Mouse (Mus musculus) hindbrain, embryonic 14.5 days (tissue): ENCODE results near the gene Slfn14. TPM values are rescaled to one million over a fixed set of nuclear protein-coding genes. Genes with fewer than 3 reads are reported as not detected.
"Not testable (repeated sequence)": the region's sequence is repeated elsewhere in the genome, so short reads cannot be mapped to it uniquely, and the experiment has no call there.

Experiments
- ATAC-seq: fragments of 200-750 bp; cut with Nextera tagmentation; 2 replicates; pipeline ENCODE4 v1.8.0; 2017; ENCODE audit warnings: moderate number of reproducible peaks, mild to moderate bottlenecking, moderate TSS enrichment, moderate library complexity; ENCODE audit not compliant: low FRiP score
- DNase-seq: peaks from one replicate; pipeline ENCODE4 v3.0.0-alpha.2; 2015; ENCODE audit warnings: low spot score
- H3K27ac ChIP-seq: fragments of 300-500 bp; sonication (generic); 2 replicates; pipeline ENCODE4 v1.5.1; 2014; ENCODE audit warnings: mild to moderate bottlenecking, moderate library complexity
- H3K27me3 ChIP-seq: fragments of 300-500 bp; sonication (generic); 2 replicates; pipeline ENCODE4 v1.6.1; 2014; ENCODE audit warnings: mild to moderate bottlenecking, low read length, mixed read lengths; ENCODE audit not compliant: control insufficient read depth, insufficient read depth
- H3K36me3 ChIP-seq: fragments of 300-500 bp; sonication (generic); replicated peaks from 2 replicates; pipeline ENCODE4 v1.6.1; 2014; ENCODE audit not compliant: control insufficient read depth, insufficient read depth
- H3K4me1 ChIP-seq: fragments of 300-500 bp; sonication (generic); replicated peaks from 2 replicates; pipeline ENCODE4 v1.6.1; 2014; ENCODE audit warnings: antibody characterized with exemption, low read length, mixed read lengths; ENCODE audit not compliant: control insufficient read depth, insufficient read depth
- H3K4me2 ChIP-seq: fragments of 300-500 bp; sonication (generic); replicated peaks from 2 replicates; pipeline ENCODE4 v1.6.1; 2014; ENCODE audit warnings: mild to moderate bottlenecking, moderate library complexity
- H3K4me3 ChIP-seq: fragments of 300-500 bp; sonication (generic); replicated peaks from 2 replicates; pipeline ENCODE4 v1.5.1; 2014; ENCODE audit warnings: mild to moderate bottlenecking, low read length
- H3K9ac ChIP-seq: fragments of 300-500 bp; sonication (generic); 2 replicates; pipeline ENCODE4 v1.6.1; 2014
- H3K9me3 ChIP-seq: fragments of 300-500 bp; sonication (generic); 2 replicates; pipeline ENCODE4 v1.6.1; 2016; ENCODE audit warnings: low read length; ENCODE audit not compliant: control insufficient read depth
- WGBS: fragments of 180-500 bp; shearing (Covaris S2); extraction: QIAGEN DNeasy Blood & Tissue Kit; methylation state at CpG from one replicate; pipeline ENCODE4 v1.1.7; 2014; 5-methylcytosine and 5-hydroxymethylcytosine counted together
- polyA plus RNA-seq: library from polyadenylated mRNA; unstranded; fragments of >200 nt; fragmentation: Nextera tagmentation; extraction: Ambion mirVana; gene quantifications from 2 replicates; pipeline ENCODE4 v1.2.1, GENCODE M21; 2014

The Slfn14 gene
- 0.05 TPM in 1 of 2 replicates, not detected in the other for polyA plus RNA-seq

DNA sequence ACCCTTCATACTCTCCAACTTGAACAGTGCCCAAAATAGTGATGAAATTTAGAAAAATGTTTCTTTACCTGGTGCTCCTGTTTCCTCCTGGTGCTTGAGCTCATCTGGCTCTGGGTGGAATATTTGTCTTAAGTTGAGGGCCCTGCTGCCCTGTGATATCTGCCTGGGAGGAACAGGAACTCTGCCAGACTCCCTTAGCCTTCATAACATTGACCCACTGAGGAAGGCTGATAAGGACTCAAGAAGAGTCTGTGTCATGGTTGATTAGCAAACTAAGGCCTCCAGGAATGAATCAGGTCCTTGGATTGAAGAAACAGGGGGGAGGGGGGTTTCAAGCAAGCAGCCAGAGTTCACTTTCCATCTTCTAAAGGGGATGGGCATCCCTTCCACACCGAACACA lies at the start of gene Slfn14:
TSS of gene Slfn14 (minus strand) at position 161 of the 400 bp plus-strand sequence.
- WGBS: 82% methylated on average over 1 of the region's 1 CpGs
- H3K4me1 ChIP-seq: peaks cover 5% of the 10 kb centered on the region; the same call in 1 of the 2 replicates
- no peaks in the 10 kb centered on the region for H3K36me3 ChIP-seq
- H3K27ac ChIP-seq: no peak within 1 kb of the TSS
- no peak within 1 kb of the TSS for H3K4me3 ChIP-seq
- no peaks in the 10 kb centered on the region for H3K9me3 ChIP-seq
- no peak within 1 kb of the TSS for H3K4me2 ChIP-seq
- no peak within 1 kb of the TSS for H3K9ac ChIP-seq
- DNase-seq (no peak), ATAC-seq (no peak)
- no peaks in the 10 kb centered on the region for H3K27me3 ChIP-seq

DNA sequence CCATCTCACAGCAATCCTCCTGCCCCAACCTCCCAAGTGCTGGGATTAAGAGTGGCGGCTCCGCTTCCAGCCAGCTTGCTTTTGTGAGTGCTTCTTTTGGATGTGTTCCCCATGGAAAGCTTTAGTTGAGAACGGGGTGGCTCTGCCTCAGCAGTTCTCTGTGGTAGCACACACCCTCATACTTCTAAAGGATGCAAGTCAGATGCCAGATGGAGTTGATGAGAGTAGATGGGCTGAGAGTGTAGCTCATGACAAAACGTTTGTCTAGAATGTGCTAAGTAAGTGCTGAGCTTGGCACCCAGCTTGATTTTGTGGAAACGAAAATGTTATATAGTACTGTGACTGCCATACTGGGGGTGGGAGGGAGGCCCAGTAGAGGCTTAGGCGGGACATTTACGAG lies 49.3 kb upstream of the Slfn14 start:
- WGBS: 89% methylated on average over 7 of the region's 7 CpGs
- DNase-seq: no peak
- H3K4me1 ChIP-seq: no peaks in the 10 kb centered on the region
- no peak overlapping the region for H3K4me3 ChIP-seq
- no peak for ATAC-seq
- no peak overlapping the region for H3K27ac ChIP-seq
- no peak overlapping the region for H3K4me2 ChIP-seq
- H3K36me3 ChIP-seq: peaks cover 87% of the 10 kb centered on the region
- no peak overlapping the region for H3K9ac ChIP-seq
- no peaks in the 10 kb centered on the region for H3K9me3 ChIP-seq
- H3K27me3 ChIP-seq: no peaks in the 10 kb centered on the region

DNA sequence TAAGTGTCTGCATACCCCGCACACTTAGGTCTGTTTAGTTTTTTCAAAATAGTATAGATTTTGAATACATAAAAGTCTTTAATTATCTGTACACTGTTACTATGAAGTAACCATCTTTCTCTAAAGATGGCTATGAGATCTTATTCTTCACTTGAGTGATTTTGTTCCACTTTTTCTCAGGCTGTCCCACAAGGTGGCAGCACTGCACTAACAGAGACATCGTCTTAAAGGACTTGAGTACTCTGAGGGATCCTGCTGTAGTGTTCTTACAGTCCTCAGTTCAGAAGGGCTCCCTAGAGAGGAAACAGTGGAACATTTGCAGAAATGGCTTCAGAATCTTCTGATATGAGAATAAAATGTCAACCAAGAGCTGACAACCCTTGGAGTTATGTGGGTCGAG lies 40.9 kb upstream of the Slfn14 start:
- WGBS: 64% methylated on average over 3 of the region's 3 CpGs
- no peak overlapping the region for H3K4me3 ChIP-seq
- peaks cover 84% of the 10 kb centered on the region for H3K36me3 ChIP-seq
- no peaks in the 10 kb centered on the region for H3K4me1 ChIP-seq
- H3K27me3 ChIP-seq: no peaks in the 10 kb centered on the region
- H3K27ac ChIP-seq: no peak overlapping the region
- ATAC-seq: no peak
- H3K4me2 ChIP-seq: no peak overlapping the region
- no peak overlapping the region for H3K9ac ChIP-seq
- peak; percentile 73 for DNase-seq
- H3K9me3 ChIP-seq: no peaks in the 10 kb centered on the region

DNA sequence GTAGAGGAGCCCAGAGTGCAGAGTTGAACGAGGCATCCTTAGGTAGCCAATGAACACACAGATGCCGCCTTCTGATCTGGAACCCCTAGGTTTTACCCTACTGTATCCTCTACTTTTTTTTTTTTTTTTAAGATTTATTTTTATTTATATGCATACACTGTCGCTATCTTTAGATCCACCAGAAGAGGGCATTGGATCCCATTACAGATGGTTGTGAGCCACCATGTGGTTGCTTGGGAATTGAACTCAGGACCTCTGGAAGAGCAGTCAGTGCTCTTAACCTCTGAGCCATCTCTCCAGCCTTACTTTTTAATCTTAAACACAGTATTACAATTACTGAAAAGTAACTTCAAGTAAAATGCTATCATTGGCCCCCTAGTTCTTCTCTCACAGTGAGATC lies 40.2 kb upstream of the Slfn14 start:
- H3K4me1 ChIP-seq, H3K9ac ChIP-seq, H3K27ac ChIP-seq, H3K27me3 ChIP-seq, DNase-seq, ATAC-seq, H3K4me2 ChIP-seq, H3K4me3 ChIP-seq, H3K9me3 ChIP-seq: not testable (repeated sequence)
- 78% methylated on average over 3 of the region's 3 CpGs for WGBS
- peaks cover 90% of the 10 kb centered on the region for H3K36me3 ChIP-seq

DNA sequence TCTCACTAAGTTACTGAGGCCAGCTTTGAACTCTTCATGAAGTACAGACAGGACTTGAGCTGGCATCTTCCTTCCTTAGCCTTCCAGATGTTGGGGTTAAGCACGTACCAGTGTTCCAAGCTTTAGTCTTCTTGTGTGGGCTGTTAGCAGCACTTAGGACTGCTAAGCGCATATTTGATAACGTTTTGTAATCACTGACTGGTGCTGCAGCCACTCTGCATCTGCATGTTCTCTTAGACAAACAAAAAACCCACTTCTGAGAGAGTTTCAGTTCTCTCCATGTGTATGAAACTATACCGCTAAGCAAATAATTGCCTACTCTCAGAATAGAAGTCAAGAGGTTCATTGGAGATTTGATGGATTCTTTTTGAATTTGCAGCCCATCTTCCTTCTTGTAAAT lies 32.5 kb upstream of the Slfn14 start:
- no peak overlapping the region for H3K9ac ChIP-seq
- H3K36me3 ChIP-seq: peaks cover 89% of the 10 kb centered on the region
- no peak overlapping the region for H3K4me3 ChIP-seq
- no peak for ATAC-seq
- H3K27me3 ChIP-seq: no peaks in the 10 kb centered on the region
- H3K4me1 ChIP-seq: no peaks in the 10 kb centered on the region
- no peaks in the 10 kb centered on the region for H3K9me3 ChIP-seq
- WGBS: 93% methylated on average over 4 of the region's 4 CpGs
- H3K4me2 ChIP-seq: no peak overlapping the region
- H3K27ac ChIP-seq: no peak overlapping the region
- no peak for DNase-seq

DNA sequence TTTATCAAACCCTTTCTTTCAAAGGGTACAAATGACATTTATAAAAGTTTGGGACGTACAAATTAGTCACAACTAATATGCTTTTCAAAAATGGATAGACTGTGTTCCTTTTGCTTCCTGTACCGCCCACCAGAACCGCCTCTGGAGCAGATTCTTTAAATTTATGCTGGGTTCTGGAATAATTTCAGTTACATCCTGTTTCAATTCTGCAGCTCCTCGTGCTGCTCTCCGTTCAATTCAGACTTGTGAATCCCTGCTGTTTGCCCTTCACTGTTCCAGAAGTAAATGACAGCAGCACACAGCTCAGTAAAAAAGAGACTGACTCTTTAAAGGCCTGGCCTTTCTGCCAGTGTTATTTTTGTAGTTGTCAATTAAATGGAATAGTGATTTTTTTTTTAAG lies 25.9 kb upstream of the Slfn14 start:
- H3K36me3 ChIP-seq: peaks cover 62% of the 10 kb centered on the region
- H3K9me3 ChIP-seq: no peaks in the 10 kb centered on the region
- H3K9ac ChIP-seq: no peak overlapping the region
- no peak overlapping the region for H3K4me2 ChIP-seq
- H3K4me3 ChIP-seq: no peak overlapping the region
- ATAC-seq (no peak), DNase-seq (no peak)
- no peaks in the 10 kb centered on the region for H3K4me1 ChIP-seq
- no peaks in the 10 kb centered on the region for H3K27me3 ChIP-seq
- no peak overlapping the region for H3K27ac ChIP-seq
- 72% methylated on average over 5 of the region's 5 CpGs for WGBS

DNA sequence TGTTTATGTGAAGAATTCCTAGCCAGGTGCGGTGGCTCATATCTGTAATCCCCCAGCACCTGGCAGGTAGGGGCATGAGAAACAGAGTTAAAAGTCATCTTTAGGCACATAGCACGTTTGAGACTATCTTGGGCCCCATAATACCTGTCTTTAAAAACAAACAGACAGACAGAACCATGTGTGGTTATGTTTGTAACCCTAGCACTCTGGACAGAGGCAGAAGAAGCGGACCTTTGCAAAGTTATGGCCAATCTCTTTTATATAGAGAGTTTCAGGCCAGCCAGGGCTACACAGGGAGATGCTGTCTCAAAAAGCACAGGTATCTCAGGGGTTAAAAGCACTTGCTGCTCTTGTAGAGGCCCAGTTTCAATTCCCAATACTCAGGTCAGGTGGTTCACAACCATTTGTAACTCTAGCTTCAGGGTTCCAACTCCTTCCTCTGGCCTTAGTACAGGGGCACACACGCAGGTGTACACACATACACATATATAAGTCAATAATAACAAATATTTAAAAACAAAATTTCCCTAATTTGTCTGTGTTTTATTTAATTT lies 20.3 kb upstream of the Slfn14 start:
- Histone ChIP-seq H3K36me3 (peaks cover 24% of the 10 kb centered on the region), H3K27me3 (no peaks in the 10 kb centered on the region), H3K4me1 (peaks cover 22% of the 10 kb centered on the region), H3K9me3 (no peaks in the 10 kb centered on the region), H3K4me3 (no peak overlapping the region), H3K4me2 (no peak overlapping the region), H3K27ac (no peak overlapping the region), H3K9ac (no peak overlapping the region)
- ATAC-seq (no peak), DNase-seq (no peak)
- 85% methylated on average over 4 of the region's 4 CpGs for WGBS

DNA sequence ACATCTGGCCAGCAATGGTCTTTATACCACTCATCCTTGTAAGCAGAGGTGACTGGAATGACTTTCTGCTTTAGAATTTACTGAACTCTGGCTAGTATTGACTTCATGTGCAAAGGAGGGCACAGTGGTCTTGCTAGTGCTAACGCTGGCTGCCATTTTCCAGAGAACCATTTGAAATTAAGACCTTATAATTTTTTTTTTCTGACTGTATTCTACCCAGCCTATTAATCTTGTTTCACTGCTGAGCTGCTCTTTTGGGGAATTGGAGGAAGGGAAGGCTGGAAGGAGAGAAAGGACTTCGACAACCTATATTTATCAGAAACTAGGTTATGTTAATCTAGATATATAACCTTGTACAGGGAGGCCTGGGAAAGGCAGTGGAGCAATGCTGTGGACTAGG lies 18.0 kb upstream of the Slfn14 start:
- Histone ChIP-seq H3K4me3 (no peak overlapping the region), H3K4me2 (peak overlapping the region; percentile 63), H3K9ac (peak overlapping the region; percentile 90), H3K9me3 (no peaks in the 10 kb centered on the region), H3K4me1 (peaks cover 22% of the 10 kb centered on the region), H3K27ac (no peak overlapping the region), H3K27me3 (no peaks in the 10 kb centered on the region), H3K36me3 (peaks cover 11% of the 10 kb centered on the region; the same call in 1 of the 2 replicates)
- no peak for ATAC-seq
- WGBS: 78% methylated on average over 2 of the region's 2 CpGs
- no peak for DNase-seq

DNA sequence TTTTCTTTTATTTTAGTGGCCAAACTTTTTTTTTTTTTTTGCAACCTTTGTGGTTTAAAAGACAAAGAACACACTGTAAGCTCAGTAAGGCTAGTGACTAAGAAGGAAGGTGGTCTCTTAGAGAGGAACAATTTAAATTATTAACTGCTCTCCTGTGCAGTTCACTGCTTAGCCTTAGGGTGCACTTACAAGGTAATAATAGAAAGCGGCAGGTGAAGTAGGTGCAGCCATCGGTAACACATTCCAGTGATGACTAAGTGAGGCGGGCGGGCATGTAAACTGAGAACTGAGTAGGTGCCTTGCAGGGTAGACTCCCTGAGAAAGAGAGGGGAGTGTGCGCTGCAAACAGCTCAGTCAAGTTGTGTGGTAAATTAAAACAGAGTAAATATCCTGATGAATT lies 17.2 kb upstream of the Slfn14 start:
- Histone ChIP-seq H3K27me3 (no peaks in the 10 kb centered on the region), H3K4me2 (peak overlapping the region; percentile 63), H3K4me1 (peaks cover 22% of the 10 kb centered on the region), H3K9ac (peak overlapping the region; percentile 90), H3K9me3 (no peaks in the 10 kb centered on the region), H3K27ac (no peak overlapping the region), H3K4me3 (peak overlapping the region; percentile 80), H3K36me3 (peaks cover 8% of the 10 kb centered on the region; the same call in 1 of the 2 replicates)
- no peak for DNase-seq
- WGBS: 61% methylated on average over 5 of the region's 5 CpGs
- no peak for ATAC-seq
